Mouse (Mus musculus): Measurements from ENCODE around the gene D6Wsu163e. TPM values are rescaled to one million over a fixed set of nuclear protein-coding genes. Genes with fewer than 3 reads are reported as not detected.
A peak's percentile ranks its signal among the peaks of the same experiment; 100 is the strongest.

The D6Wsu163e gene
- total RNA-seq (2015; ENCODE audit: low replicate concordance) (45.7 and 49.7 TPM in 2 replicates), total RNA-seq (2017; ENCODE audit: low replicate concordance) (32.0 and 32.9 TPM in 2 replicates)

DNA sequence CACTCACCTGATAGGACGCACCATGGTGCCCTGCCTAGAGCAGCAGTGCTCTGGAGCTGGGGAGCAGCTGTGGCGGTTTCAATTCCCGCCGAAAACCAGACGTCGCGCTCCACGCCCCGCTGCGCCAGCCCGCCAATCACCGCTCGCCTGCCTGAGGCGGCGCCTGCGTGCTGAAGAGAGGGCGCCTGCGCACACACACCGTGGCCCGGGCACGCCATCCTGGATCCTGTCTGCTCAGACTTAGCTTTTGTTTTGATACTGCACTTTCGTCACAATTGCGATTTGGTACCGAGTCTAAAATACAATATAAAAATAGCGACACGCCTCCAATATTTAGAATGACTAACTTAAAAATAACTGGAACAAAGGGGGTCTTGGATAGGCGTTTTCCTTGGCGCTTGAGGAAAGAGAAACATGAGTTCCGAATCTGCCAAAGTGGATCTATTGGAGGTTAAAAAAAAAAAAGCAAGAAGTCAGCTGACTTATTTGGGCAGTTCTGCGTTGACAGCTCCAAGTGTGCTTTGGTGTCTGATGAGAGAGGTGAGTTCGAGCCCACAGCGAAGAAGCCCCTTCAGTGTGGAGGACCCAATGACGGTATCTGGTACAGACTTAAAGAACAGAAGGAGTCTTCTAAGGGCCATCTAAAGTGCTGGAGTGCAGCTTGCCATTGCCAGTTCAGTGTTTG lies at the start of gene D6Wsu163e, which contains the start of gene Rad51ap1:
TSS of gene D6Wsu163e (plus strand) at position 476 of the 685 bp plus-strand sequence.
TSS of gene Rad51ap1 (minus strand) at position 101 of the 685 bp plus-strand sequence.
- peak; percentile 93 for ATAC-seq (replicated peaks; ENCODE audit: low FRiP score, poor library complexity, severe bottlenecking)

DNA sequence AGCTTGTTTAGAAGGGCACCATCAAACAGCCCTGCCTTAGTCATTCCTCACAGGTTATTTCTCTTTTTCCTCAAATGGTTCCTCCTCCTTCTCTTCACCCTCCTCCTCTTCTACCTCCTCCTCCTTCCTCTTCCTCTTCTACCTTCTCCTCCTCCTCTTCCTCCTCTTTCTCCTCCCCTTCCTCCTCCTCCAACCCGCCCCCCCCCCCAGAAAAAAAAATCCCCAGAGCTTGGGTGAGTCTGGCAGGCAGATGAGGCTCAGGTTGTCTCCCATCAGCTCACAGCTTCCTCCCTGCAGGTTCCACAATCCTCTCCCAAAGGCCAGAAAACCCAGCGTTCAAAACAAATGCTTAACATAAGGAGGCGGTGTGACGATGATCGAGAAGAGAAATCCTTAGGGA lies 32.4 kb upstream of the D6Wsu163e start:
- ATAC-seq (replicated peaks; ENCODE audit: low FRiP score, poor library complexity, severe bottlenecking), result no peak

DNA sequence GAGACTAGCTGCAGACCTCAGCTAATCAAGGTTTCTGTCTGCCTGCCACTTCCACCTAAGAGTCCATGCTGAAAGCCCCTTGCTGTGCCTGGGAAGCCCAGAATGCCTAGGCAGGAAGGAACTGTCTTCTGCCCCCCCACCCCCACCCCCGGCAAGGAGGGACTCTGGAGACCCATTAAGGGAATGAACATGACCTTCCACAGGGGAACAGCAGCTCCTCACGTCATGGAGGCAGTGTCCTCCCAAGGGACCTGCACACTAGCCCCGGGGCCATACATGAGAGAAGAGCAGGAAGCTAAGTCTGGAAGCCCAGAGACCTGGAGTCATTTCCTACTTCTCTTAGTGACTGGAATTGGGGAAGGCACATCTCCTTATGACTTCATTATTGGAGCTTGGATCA lies 31.9 kb upstream of the D6Wsu163e start:
- no peak for ATAC-seq (replicated peaks; ENCODE audit: low FRiP score, poor library complexity, severe bottlenecking)

GRCm38 (mm10) chr6:126910727-126911126 lies 29.0 kb upstream of the D6Wsu163e start:
- no peak for ATAC-seq (replicated peaks; ENCODE audit: low FRiP score, poor library complexity, severe bottlenecking)

DNA sequence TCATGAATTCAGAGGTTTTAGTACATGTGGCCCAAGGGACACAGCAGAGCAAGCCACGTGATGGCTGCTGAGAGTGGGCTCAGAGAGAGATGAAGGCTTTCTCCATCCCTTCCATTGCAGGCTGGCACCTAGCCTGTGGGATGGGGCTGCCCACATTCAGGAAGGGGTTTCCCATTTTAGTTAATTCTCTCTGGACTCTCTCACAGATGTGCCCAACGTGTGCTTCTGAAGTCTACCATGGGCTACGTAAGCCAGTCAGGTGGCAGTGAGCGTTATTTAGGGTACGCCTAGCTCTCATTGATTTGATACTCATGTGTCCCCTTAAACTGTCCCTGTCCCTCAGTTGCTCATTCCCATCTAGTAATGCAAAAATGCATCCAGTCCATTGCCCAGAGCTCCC lies 24.8 kb upstream of the D6Wsu163e start:
- ATAC-seq (replicated peaks; ENCODE audit: low FRiP score, poor library complexity, severe bottlenecking), result no peak

DNA sequence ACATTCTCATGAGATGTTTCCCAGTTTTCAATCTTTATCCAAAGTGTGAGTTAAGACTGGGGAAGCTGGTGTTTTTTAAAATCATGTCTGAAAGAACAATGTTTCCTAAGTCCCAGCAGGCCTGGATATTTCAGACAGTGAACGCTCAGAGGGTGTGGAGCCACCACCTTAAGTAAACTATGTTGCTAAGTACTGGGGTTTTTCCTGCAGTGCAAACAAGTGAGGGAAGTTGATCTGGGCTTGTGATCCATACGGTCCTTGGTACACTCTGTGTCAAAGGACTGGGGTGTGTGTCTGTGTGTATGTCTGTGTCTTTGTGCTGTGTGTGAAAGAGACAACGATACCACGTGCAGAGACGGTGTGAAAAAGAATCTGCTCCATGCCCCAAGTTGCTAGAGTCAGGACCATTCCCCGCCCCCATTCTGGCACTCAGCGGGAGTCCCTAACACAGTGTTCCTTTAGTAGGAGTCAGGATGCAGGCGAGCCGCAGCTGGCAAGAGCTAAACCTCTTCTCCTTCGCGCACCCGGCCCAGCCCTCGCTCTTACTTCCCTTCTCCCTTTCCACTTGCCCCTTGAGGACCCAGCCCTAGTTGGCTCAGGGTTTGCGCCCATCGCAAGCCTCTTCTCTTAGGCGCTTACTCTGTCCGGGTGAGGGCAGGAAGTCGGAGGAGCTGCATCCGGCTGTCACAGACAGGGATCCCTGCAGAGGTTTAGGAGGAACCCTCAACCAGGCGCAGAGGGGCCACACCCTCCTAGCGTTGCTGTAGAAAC lies 18.5 kb upstream of the D6Wsu163e start, which contains the start of gene Dyrk4:
TSS of gene Dyrk4 (minus strand) at position 729 of the 771 bp plus-strand sequence.
- ATAC-seq (replicated peaks; ENCODE audit: low FRiP score, poor library complexity, severe bottlenecking), result no peak

DNA sequence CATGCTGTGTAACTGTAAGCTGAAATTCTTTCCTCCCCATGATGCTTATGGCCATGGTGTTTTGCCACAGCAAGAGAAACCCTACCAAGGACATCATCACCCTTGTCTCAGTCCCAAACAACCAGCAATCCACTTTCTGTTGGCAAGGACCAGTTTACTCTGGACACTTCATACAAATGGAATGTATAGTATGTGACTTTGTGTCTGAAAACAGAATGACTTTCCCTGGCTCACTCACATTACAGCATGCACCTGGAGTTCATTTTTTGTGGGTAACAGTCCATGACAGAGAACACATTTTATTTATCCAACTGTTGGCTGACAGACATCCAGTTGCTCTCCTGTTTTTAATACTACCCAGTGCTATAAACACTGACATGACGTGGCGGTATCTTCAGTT lies 6.9 kb upstream of the D6Wsu163e start:
- ATAC-seq (replicated peaks; ENCODE audit: low FRiP score, poor library complexity, severe bottlenecking), result no peak

GRCm38 (mm10) chr6:126938047-126938446 lies 1.7 kb upstream of the D6Wsu163e start:
- no peak for ATAC-seq (replicated peaks; ENCODE audit: low FRiP score, poor library complexity, severe bottlenecking)

DNA sequence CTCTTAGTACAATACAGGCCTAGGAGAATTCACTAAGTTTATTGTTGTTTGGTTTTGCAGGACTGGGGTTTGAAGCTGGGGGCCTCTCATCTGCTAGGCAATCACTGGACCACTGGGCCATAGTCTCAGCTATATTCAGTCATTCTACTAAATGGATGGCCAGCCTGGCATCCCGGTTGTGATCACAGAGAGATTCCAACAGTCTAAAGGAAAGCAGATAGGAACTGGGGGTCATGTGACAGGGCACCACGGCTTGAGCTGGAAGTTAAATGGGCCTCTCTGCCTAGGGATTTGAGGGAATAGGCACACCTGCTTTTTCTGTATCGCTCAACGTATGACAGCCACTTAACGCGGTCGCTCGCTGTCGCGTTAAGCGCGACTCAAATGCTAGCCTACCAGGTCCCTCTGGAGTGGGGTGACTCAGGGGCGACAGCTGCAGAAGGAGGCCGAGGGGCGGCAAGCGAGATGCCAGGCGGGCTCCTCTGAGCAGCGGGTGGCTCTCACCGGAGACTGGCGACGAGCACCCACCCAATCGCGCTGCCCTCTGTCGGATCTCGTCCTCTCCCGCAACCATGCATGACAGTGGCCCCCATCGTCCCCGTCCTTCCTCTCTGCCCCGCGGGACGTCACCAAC lies 792 bp upstream of the D6Wsu163e start:
- peak; percentile 23 for ATAC-seq (replicated peaks; ENCODE audit: low FRiP score, poor library complexity, severe bottlenecking)

DNA sequence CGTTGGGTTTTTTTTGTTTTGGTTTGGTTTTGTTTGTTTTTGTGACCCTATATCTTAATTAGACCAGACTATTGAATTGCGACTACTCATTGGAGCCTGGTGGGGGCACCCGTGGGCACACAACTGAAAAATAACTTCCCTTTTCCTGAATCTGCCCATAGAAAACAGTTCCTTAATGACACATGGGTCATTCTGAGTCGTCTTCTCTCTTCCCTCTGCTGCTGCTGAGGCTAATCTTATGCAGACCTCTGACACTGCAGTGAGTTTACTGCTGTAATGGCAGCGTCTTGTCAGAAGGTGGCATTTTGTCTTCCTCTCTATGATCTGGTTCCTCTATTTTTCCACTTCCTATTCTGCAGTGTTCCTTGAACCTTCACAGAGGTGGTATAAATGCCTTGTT lies 689 bp downstream of the D6Wsu163e start:
- ATAC-seq (replicated peaks; ENCODE audit: low FRiP score, poor library complexity, severe bottlenecking), result peak; percentile 30

GRCm38 (mm10) chr6:126948336-126948735 lies 8.6 kb downstream of the D6Wsu163e start:
- no peak for ATAC-seq (replicated peaks; ENCODE audit: low FRiP score, poor library complexity, severe bottlenecking)

DNA sequence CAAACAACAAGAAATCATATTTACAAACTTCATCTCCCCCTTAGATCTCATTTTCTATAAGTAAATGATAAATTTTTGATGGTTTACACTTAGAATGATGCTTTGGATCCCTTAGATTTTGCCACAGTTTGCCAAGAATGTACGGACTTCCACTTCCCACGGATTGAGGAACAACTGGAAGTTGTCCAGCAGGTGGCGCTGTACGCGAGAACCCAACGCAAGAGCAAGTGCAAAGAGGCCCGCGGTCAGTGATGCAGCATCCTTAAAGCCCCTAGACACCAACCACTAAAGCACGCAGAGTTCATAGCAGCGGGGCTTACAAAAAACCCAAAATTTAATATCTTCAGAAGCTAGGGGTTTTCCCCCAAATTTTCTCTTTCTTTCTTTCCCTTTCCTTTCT lies 16.0 kb downstream of the D6Wsu163e start:
- ATAC-seq (replicated peaks; ENCODE audit: low FRiP score, poor library complexity, severe bottlenecking), result peak; percentile 66

GRCm38 (mm10) chr6:126961371-126962018 lies 21.7 kb downstream of the D6Wsu163e start:
- no peak for ATAC-seq (replicated peaks; ENCODE audit: low FRiP score, poor library complexity, severe bottlenecking)

GRCm38 (mm10) chr6:126962709-126963108 lies 22.9 kb downstream of the D6Wsu163e start:
- ATAC-seq (replicated peaks; ENCODE audit: low FRiP score, poor library complexity, severe bottlenecking), result no peak

DNA sequence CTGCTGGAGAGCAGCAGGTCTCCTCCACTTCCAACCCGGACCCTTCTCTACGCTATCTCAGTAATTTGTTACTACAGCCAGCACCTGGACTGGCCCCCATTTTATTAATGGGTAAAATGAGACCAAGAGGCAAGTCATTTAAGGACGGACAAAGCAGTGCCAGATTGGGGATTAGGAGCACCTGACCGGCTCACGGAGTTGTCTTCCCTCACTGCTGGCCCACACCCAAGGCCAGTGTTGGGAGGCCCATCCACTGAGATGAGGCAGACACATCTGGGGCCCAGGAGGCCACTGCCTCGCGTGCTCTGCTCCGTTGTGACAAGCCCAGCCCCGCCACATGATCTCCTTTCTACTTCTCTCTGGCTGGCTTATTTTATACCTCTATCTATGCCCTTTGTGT lies 23.7 kb downstream of the D6Wsu163e start:
- ATAC-seq (replicated peaks; ENCODE audit: low FRiP score, poor library complexity, severe bottlenecking), result no peak

DNA sequence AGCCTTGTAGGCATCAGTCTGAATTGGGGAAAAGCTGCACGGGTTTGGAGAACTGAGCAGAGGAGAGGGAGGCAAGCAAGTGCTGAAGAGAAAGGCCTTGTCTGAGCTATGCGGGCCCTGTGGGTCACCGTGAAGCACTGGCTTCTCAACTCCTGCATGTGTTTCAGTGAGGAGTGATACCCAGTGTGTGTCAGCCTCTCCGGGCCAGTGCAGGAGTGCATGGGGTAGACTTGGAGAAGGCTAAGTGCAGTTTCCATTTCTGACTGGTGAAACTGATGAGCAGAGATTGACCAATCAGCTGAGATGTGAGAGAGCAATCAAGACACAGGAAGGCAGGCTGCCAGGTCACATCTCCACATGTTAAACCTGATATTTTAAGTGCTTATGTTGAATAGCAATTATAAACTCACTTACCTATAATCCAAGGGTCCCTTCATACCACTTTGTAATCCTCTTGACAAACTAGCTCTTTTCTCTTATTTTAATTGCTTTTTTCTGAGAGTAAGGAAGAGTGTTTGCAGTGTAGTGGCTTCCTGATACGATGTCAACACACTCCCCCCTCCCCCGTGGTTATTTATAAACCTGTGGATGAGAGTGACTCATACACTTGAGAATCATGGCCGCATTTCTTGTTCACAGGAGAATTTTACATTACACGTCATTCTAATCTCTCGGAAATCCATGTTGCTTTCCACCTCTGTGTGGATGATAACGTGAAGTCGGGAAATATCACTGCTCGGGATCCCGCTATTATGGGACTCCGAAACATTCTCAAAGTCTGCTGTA lies 26.7 kb downstream of the D6Wsu163e start:
- ATAC-seq (replicated peaks; ENCODE audit: low FRiP score, poor library complexity, severe bottlenecking), result no peak

DNA sequence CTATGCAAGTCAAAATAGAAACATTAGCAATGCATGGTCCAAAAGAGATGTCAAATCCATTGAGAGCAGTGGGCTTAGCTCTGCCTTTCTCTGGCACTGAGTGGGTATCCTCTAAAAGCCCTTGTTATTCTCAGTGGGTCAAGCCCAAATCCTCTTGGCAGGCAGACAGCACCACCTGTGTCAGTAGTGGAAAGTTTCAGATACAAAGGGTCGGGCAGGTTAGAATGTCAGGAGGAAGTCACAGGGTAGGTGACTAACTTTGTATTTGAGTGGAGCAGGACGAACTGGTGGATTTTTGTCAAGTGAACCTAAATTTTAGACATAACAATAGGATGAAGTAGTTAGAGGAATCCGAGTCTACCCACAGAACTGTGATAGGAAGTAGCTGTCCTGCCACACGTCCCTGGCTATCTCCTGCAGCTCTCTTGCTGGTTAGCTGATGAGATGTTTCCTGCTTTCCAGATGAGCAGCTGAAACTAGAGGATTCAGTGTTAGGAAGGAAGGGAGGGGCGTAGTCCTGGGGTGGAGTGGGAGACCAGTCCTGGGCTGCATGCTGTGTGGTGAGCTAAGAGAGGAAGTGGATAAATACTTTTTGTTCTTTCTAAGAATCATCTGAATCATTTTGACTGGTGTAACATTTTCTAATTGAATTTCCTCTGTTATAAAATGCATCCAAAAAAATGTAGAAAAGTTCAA lies 41.9 kb downstream of the D6Wsu163e start:
- ATAC-seq (replicated peaks; ENCODE audit: low FRiP score, poor library complexity, severe bottlenecking), result no peak

DNA sequence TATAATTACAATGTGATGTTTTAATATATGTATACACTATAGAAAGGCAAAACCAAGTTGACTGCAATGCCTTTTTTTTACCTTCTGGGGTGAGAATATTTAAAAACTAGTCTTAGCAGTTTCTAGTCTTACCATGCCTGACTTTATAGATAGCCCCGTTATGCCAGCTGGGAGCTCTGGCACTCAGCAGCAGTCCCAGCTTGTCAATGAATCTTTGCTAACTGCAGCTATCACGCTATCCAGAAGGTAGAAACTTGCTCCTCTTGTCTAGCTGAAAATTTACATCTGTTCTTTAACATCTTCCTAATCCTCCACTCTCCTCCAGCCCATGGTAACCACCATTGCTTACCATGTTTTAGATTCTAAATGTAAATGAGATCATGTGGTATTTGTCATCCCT lies 53.9 kb downstream of the D6Wsu163e start:
- ATAC-seq (replicated peaks; ENCODE audit: low FRiP score, poor library complexity, severe bottlenecking), result no peak

GRCm38 (mm10) chr6:126995494-126995893 lies 55.7 kb downstream of the D6Wsu163e start:
- no peak for ATAC-seq (replicated peaks; ENCODE audit: low FRiP score, poor library complexity, severe bottlenecking)

Measured in erythroid progenitor cell, adult 5-6 weeks (primary cell).